Mouse (Mus musculus) c-Kit-positive CD71-negative TER-119-negative erythroid progenitor cells, embryonic 14.5 days (primary cell): ENCODE results near the gene Prickle3.

Experiments
- DNase-seq: peaks from one replicate; pipeline ENCODE4 v3.0.0-alpha.2; 2013; ENCODE audit warnings: low read depth

Prickle3 gene

GRCm38 (mm10) chrX:7657221-7657639 lies at the start of gene Prickle3:
Prickle3 (plus strand) TSS chrX:7657260.
- no peak for DNase-seq

GRCm38 (mm10) chrX:7610035-7610434 lies 47.0 kb upstream of the Prickle3 start:
- DNase-seq = no peak

- DNase-seq = no peak
These were observed 46.4 kb upstream of the Prickle3 start for GRCm38 (mm10) chrX:7610536-7611258.

GRCm38 (mm10) chrX:7617889-7618551 lies 39.0 kb upstream of the Prickle3 start:
- no peak for DNase-seq

GRCm38 (mm10) chrX:7632560-7632959 lies 24.5 kb upstream of the Prickle3 start:
- no peak for DNase-seq

GRCm38 (mm10) chrX:7635101-7635500 lies 22.0 kb upstream of the Prickle3 start:
- no peak for DNase-seq

- DNase-seq = peak; percentile 58
These were observed 18.5 kb upstream of the Prickle3 start, which contains the start of gene Syp for GRCm38 (mm10) chrX:7638401-7639091. Syp (plus strand) TSS chrX:7638471.

- DNase-seq = no peak
These were observed 17.3 kb upstream of the Prickle3 start for GRCm38 (mm10) chrX:7639536-7640325.

- DNase-seq = no peak
These were observed 16.3 kb upstream of the Prickle3 start for GRCm38 (mm10) chrX:7640785-7641184.

GRCm38 (mm10) chrX:7645349-7645748 lies 11.7 kb upstream of the Prickle3 start:
- DNase-seq = peak; percentile 69

GRCm38 (mm10) chrX:7648671-7649304 lies 8.3 kb upstream of the Prickle3 start:
- peak; percentile 59 for DNase-seq

- DNase-seq = no peak
These were observed 1.1 kb downstream of the Prickle3 start for GRCm38 (mm10) chrX:7658031-7658784.

GRCm38 (mm10) chrX:7658785-7659589 lies 1.9 kb downstream of the Prickle3 start:
- no peak for DNase-seq

- no peak for DNase-seq
These were observed 4.0 kb downstream of the Prickle3 start for GRCm38 (mm10) chrX:7661086-7661485.

GRCm38 (mm10) chrX:7662936-7663335 lies 5.9 kb downstream of the Prickle3 start:
- DNase-seq = no peak

- DNase-seq = no peak
These were observed 7.7 kb downstream of the Prickle3 start for GRCm38 (mm10) chrX:7664791-7665190.

- DNase-seq = no peak
These were observed 8.9 kb downstream of the Prickle3 start for GRCm38 (mm10) chrX:7665739-7666502.

GRCm38 (mm10) chrX:7670390-7670881 lies 13.4 kb downstream of the Prickle3 start:
- no peak for DNase-seq
